Mouse (Mus musculus): ENCODE measurements at regions not wholly inside any gene's neighbourhood (a gene's known extent, or its start where the extent isn't known, plus 50 kb on each side); places are given as distances from the start of the nearest gene placed in this dataset.

DNA sequence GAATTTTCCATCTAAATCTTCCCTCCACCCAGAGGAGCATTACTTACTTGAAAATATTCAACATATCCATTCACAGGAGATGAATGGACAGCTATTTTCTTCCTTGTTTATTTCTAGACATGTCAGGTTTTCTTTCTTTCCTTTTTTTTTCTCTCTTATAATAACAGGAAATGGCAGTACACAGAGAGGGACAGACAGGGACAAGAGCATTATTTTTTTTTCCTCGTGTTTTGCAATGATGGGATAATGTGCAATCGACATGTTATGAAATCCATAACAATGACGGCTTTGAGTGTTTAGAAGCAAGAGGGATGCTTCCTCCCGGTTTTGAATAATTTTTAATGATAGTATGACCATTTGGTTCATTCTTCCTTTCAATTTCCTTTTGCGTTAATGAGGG, 86.6 kb upstream of the Gm765 start:
- no peak for DNase-seq

- DNase-seq: no peak
Measured at GRCm38 (mm10) chr6:98402605-98403004, 60.1 kb upstream of the Gm765 start.

GRCm38 (mm10) chr6:98394589-98394988, 52.0 kb upstream of the Gm765 start:
- no peak for DNase-seq

Measured in right cerebral cortex, postnatal 14 days (tissue).